Mouse (Mus musculus) ovary, postnatal 14 days (tissue): ENCODE results near the gene Rbms1.

Source experiments
- DNase-seq: peaks from one replicate; pipeline ENCODE4 v3.0.0; 2022; ENCODE audit warnings: low spot score

The Rbms1 gene

GRCm38 (mm10) chr2:60808822-60809221 is 154.2 kb downstream of the Rbms1 start:
- no peak for DNase-seq

DNA sequence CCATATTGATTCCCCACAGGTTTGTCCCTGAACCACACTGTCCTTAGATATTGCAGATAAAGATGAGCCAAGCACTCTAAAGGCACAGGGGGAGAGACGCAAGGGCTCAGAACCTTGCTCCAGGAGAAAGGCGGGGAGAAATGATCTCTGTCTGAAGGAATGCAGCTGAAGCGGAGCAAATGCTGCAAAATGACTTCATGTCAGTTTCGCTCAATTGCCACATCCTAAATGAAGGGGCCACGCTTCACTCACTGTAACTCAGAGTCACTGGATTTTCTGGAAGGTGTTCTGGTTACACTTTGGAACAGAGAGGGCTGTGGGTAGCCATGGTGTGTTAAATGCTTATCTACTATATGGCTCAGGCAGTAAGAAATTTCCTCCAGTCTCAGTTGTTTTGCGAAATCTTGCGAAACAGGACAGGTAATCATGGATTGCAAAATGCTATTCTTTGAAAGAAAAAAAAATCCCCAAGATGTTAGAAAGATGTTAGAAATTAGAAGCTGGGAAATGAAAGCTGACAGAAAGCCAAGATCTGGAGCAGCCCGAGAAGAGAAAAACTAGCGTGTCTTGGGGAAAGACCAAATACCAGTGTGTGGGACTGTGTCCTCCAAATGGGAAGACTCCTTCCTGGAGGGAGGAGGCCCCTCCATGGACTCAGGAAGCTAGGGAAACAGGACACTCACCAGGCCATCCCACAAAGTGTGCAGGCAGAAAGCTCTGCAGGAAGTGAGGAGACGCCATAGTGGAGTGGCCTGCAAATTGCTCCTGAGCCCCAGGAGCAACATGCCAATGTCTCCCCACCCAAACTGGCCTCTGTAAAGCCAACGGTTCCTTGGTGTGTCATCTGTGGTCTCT is 155.4 kb downstream of the Rbms1 start:
- no peak for DNase-seq

DNA sequence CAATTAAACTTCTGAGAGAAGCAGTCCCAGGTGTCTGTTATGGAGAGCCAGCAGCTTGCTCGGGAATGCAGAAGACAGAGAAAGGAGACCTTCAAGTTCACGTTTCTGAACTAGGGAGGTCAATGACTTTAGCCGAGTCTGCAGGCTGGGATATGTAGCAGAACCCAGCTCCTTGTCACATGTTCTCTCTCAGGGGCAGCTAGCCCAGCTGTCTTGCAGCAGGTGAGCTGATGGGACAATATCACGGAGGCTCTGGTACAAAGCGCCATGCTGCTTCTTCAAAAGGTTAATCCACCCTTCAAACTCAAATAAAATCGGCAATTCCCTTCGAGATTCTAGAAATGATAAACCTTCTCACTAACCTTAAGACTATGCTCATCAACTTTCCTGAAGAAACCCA is 158.2 kb downstream of the Rbms1 start:
- no peak for DNase-seq

- no peak for DNase-seq
Observed at GRCm38 (mm10) chr2:60803377-60803776, 159.6 kb downstream of the Rbms1 start.

DNA sequence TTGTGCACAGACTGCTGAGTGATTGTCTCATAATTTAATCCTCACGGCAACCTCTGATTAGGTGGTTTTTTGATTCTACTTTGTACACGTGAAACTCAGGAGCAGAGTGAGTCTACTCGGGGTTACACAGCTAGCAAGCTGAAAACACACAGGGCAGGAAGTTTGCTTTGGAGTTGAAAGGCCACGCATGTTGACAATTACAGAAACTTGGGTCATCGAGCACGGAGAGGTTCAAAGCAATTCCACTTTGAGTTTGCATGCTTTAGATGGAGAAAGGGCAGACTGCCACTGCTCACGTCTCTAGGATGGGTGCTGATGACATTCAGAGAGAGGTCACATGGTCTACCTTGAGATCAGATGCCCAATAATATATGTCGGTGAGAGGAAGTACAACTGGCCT is 160.2 kb downstream of the Rbms1 start:
- DNase-seq: no peak

DNA sequence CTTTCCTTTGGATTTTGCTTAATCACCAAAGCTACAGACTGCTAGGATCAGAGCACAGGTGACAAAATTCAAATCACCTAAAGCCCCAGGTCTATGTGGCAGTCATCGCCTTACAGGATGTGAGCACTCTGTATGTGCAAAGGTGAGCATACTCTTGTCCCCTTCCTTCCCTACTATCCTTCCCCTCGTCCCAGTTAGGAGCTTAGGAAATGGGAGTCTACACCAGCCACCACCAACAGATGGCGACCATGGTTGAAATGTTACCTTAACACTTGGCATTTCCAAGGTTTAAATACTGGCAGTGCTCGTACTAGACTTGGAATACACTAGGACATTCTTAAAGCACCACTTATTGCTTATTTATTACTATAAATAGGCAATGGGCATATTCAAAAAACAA is 160.8 kb downstream of the Rbms1 start:
- DNase-seq: no peak

DNA sequence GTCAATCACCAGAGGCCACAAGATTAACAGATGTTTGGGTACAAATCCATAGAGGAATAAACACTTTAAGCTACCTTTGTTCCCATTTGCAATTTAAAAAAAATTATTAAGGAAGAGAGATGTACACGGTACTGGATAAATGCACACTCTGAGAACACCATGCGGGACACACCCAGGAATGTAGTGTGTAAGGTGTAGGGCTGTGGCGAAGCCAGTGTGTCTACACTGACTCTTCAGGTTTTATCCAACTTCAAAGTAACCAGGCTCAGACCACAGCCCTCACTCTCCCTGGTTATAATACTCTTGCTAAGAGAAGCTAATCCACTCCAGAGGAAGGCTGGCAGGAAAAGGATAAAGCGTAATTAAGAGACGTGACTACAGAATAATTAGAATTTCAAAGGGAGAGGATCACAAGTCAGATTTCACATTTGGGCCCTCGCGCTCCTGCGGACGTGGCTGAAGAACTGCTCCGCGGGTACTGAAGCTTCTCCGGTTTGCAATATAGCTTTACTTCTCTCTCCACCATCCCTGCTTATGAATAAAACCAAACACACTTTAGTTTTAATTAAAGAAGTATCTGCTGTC is 161.3 kb downstream of the Rbms1 start:
- no peak for DNase-seq

GRCm38 (mm10) chr2:60800921-60801558 is 162.0 kb downstream of the Rbms1 start:
- DNase-seq: no peak

DNA sequence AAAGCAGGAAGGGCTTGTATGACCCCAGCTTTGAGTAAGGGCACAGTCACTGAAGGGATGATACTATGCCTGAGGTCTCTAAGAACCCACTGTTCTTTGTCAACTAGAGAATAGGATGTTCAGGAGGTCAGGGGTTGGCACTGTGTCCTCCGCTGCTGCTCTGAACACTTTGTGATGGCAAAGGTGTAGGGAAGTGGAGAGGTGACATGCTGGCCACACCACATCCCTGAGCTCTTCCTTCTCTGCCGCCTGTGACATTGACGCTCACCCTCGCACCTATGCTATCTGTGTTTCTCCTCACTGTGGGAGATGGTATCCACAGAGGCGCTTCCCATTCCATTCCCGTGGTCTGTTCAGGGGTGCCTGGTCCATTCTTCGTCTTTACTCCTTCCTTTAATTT is 163.2 kb downstream of the Rbms1 start:
- DNase-seq: no peak

DNA sequence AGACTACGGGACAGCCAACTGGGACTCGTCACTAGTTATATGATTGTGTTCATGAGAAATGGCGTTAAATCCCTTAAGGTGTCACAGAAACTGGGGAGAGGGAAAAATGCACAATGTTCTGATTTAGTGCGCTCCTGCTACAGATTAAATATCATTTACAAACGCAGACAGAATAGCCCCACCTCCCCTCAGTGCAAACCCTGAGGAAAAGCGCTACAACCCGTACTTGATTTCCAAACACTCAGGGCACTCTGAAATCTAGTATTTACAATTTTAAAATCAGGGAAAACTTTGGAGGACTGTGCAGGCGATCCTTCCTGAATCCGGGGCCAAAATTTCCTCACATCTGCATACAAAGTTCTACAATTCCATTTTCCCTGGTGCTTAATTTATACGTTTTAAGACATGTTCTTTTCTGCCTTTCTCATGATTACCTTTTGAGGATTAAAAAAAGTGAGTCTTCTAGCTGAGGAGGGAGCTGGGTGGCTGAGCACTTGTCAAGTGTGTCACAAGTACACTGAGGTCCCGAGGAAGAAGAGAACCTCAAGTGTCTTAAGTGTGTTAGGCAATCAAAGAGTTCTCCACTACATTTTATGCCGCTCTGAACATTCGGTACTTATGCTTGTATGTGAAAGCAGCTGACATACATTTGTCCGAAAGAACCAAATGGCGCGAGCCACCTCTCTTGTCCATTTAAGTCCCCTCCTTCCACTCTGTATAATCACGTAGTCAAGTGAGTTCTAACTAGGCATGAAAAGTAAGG is 164.0 kb downstream of the Rbms1 start:
- DNase-seq: no peak

DNA sequence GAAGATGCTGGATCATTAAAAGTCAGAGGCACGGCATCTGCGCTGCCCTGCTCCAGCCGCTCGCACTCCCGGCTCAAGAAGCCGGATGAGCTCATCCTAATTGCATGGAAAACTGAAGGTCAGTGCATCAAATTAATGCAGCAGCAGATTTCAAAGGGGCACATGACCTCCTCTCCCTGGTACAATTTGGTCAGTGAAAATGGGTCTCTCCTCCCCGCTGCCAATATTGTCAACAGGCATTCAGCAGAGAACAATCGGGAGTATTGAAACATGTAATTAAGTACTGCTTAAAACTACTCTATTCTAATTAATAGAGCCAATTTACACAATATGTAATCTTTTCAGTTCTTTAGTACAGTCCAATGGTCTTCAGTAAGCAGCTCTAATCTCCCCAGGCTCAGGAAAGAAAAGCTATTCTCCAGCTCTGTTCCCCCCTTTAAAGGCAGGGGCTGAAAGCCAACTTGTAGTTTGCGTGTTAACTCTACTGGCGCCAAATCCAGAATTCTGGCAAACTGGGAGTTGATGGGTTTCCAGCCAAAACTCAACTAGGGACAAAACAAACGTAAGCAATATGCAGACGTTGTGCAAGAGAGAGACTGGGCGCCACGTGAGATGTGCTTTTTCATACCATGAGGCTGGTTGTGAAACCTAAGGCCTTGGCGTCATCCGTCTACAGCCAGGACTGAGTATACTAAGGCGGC is 165.9 kb downstream of the Rbms1 start:
- no peak for DNase-seq

GRCm38 (mm10) chr2:60796616-60796968 is 166.4 kb downstream of the Rbms1 start:
- DNase-seq: no peak

DNA sequence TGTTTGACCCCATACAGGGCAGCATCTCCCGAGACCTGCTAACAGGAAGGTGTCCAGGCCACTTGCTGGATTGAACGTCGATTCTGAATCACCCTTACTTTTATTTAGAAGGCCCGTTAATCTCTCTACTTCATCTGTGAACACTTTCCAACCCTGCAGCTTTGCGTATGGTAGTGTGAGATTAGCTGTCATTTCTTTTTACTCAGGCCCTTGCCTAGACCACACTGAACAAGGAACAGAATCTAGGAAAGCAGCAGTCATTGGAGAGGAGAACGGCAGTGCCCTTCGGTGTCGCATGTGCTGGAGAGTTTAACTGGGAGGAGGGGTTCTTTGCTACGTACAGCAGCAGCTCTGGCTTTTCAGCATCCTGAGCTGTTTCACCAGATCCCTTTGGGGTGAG is 167.1 kb downstream of the Rbms1 start:
- no peak for DNase-seq

GRCm38 (mm10) chr2:60792506-60792905 is 170.5 kb downstream of the Rbms1 start:
- no peak for DNase-seq

DNA sequence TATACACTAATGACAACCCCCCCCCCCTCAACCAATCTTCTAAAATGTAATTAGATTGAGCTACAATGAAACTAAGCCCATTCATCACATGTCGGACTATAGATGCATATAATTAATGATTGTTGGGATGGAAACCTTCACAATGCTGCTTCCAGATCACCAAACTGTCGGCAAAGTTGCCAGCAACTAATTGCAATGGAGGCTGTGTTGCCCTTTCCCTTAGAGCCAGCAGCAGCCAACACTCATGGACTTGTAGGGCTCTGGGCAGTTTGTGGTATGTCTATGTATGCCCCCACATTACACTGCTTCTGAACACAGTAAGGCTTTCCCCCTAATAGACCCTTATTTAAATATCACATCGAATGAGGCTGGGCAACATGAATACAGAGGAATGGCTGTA is 173.9 kb downstream of the Rbms1 start:
- no peak for DNase-seq

- no peak for DNase-seq
Observed at GRCm38 (mm10) chr2:60788173-60788908, 174.7 kb downstream of the Rbms1 start.

GRCm38 (mm10) chr2:60787088-60787487 is 175.9 kb downstream of the Rbms1 start:
- DNase-seq: no peak

DNA sequence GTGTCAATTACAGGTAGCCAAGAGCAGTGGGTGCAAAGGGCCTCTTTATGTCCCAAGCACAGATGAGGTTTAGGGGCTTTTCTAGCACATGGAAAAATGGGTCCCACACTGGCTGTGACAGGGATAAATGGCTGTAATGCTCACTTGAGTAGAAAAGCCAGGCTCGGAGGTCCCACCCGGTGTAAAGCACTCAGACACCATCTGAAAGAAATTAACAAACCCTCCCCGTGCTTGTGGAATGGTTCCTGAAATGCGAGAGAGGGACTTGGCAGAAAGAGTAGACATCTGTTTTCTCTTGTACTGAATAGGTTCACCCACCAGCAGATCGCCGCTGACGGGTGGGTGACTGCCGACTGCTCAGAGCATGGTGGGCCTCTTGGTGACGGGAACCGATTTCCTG is 176.7 kb downstream of the Rbms1 start:
- DNase-seq: no peak

DNA sequence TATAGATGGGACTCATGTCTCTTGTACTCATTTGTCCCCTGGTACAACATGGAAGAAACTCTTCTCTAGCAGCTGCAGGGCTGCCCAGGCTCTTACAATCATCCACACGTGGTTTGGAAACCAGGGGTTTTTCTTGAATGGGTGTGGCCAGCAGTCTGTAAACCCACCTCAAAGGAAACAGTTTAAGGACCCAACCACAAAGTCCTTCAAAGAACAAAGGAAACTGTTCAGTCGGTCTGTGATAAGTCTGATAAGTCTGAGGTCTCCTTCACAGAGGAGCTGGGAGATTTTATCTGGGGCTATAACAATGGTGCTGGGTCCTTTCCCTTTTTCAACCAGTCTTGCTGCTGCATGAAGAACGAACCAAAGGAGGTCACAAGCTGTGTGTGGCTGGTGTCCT is 188.5 kb downstream of the Rbms1 start:
- no peak for DNase-seq

DNA sequence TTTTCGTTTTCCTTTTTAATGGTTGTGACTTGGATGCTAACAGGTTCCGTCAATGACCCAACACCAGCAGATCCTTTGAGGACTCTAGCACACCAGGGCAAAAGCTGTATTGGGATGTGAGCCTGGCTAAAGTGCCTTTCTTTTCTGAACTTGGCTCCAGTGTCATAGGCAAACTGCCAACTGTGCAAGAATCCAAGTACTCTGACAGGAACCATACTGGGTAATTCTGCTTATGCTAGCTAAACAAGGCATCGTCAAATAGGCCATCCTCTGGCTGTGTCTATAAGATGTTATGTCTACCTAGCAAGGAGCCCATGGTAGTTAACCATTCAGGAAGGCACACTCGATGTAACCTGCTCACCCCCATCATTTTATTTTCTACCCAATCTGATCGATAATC is 189.4 kb downstream of the Rbms1 start:
- peak; percentile 60 for DNase-seq

- DNase-seq: no peak
Observed at GRCm38 (mm10) chr2:60766420-60766819, 196.6 kb downstream of the Rbms1 start.
